Mouse (Mus musculus) thymus, postnatal 4 days (tissue): ENCODE results near the gene Gtf2h4.

Experiments
- DNase-seq: peaks from one replicate; pipeline ENCODE4 v3.0.0; 2021

Gene Gtf2h4

GRCm38 (mm10) chr17:35635699-35636111 lies 37.8 kb downstream of the Gtf2h4 start:
- peak; percentile 84 for DNase-seq

- no peak for DNase-seq
Measured at GRCm38 (mm10) chr17:35635202-35635601, 38.3 kb downstream of the Gtf2h4 start.

GRCm38 (mm10) chr17:35633992-35634391 lies 39.5 kb downstream of the Gtf2h4 start:
- DNase-seq, result peak; percentile 60

GRCm38 (mm10) chr17:35626537-35626936 lies 47.0 kb downstream of the Gtf2h4 start, which contains the start of gene Gm9573:
TSS of gene Gm9573 (minus strand) at chr17:35626637.
- DNase-seq, result no peak
